Mouse (Mus musculus) kidney, adult 18-20 months (tissue): Measurements from ENCODE around the gene Rpusd4.

ENCODE experiments used
- DNase-seq: peaks from one replicate; pipeline ENCODE4 v3.0.0; 2021

Gene Rpusd4

GRCm38 (mm10) chr9:35267146-35267975 is at the start of gene Rpusd4, which contains the start of gene Fam118b:
TSS of gene Rpusd4 (plus strand) at chr9:35267865.
TSS of gene Fam118b (minus strand) at chr9:35267805.
- peak; percentile 91 for DNase-seq

DNA sequence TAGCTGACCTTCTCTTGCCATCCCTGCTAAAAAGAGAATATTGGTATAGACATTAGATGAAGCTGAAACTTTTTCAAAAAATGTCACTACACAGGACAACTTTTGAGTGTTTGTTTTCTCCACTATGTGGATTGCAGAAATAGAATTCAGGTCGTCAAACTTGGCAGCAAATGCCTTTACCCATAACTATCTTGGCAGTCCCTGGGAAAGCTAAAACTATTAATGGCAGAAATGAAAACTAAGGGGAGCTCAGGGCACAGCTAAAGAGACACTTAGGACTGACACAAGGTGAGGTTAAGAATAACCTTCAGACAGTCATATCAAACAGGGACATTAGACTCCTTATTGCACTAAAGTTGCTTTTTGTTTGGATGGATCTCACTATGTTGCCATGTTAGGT is 49.7 kb upstream of the Rpusd4 start:
- DNase-seq = no peak

DNA sequence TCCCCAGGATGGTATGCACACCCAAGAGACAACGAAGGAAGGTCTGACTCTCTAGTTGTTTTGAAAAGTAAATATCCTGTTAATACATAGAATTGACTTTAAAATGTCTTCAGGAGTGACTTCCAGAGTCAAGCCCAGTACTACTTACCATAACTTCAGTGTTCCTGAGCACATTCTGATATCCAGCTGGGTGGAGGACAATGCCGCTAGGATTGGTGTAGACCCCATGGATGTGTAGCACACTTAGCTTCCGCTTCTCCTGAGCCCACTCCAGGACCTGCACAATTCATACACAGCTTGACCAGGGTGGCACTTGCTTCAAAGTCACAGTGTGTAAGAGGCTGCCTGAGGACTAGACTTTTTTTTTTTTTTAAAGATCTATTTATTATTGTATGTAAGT is 44.2 kb upstream of the Rpusd4 start:
- DNase-seq = no peak

DNA sequence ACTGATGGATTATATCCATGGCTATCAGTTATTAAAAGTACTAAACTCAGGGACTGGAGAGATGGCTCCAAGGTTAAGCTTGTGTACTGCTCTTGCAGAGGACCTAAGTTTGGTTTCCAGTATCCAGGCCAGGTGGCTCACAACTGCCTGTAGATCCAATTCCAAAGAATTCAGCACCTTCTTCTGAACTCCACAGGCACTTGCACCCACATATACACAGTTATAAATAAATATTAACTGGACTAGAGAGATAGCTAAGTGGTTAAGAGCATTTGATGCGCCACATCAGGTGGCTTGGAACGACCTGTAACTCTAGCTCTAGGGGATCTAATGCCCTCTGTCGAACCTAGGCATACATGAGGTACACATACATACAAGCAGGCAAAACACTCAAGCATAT is 39.0 kb upstream of the Rpusd4 start:
- no peak for DNase-seq

DNA sequence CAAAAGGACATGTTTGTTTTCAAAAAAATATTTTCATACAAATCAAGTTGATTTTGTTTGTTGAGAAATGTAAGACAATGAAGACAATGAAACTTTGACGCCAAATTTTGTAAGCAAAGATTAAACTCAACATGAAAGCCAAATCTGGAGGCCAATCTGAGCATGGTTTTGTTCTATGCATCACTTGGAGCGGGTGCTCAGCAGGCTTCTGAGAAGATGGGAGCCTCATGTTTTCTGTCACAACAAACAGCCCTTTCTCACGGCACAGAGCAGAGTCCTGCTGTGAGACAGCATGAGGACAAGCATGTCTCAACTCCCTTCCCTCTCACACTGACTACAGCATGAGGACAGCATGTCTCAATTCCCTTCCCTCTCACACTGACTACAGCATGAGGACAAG is 31.7 kb upstream of the Rpusd4 start:
- DNase-seq = no peak

GRCm38 (mm10) chr9:35238371-35238770 is 29.3 kb upstream of the Rpusd4 start:
- no peak for DNase-seq

DNA sequence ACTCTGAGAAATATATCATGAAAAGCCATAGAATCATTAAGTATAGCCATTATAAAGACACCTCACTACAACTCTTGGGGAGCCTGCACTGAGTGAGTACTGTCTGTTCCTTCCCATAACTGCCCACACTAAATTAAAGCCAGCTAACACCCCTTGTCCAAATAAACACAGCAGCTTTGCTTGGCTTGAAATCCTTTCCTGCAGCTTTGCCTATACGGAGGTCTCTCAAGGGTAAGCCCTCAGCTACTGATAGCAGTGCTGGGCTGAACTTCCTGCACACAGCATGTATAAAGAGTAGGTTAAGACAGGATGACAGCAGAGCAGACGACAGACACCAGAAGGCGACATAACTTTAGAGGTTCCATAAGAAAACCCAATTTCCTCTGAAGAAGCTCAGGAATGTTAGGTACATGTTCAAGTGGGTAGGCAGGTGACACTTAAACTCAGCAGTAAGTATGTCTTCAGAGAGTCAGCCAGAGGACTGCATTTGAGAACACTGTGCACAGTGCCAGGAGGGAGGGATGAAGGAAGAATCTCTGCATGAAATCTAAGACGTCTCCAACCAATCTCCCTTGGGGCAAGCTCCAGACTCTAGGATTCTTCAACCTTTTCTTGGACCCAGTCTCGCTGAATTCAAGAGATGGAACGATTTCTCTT is 28.6 kb upstream of the Rpusd4 start:
- no peak for DNase-seq

GRCm38 (mm10) chr9:35239734-35240133 is 27.9 kb upstream of the Rpusd4 start:
- DNase-seq = no peak

- DNase-seq = no peak
Measured at GRCm38 (mm10) chr9:35247405-35247804, 20.3 kb upstream of the Rpusd4 start.

GRCm38 (mm10) chr9:35249476-35249875 is 18.2 kb upstream of the Rpusd4 start:
- no peak for DNase-seq

- no peak for DNase-seq
Measured at GRCm38 (mm10) chr9:35257365-35257764, 10.3 kb upstream of the Rpusd4 start.

GRCm38 (mm10) chr9:35262418-35262817 is 5.2 kb upstream of the Rpusd4 start:
- DNase-seq = no peak

DNA sequence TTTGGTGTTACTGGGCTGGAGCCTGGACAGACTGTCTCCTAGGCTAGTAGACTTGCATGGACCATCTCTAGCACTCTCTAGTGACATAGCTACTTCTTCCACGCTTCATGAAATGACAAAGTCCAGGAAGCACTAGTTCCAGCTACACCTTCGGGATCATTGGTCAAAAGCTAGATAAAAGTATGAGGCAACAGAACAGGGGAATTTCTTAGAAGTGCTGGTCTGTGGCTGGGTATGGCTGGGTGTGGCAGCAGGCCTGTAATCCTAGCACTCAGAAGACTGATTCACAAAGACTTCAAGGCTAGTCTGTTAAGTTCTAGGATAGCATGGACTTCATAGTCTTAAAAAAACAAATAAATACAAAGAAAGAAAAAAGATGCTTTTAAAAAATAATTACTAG is 4.2 kb upstream of the Rpusd4 start:
- DNase-seq = no peak

DNA sequence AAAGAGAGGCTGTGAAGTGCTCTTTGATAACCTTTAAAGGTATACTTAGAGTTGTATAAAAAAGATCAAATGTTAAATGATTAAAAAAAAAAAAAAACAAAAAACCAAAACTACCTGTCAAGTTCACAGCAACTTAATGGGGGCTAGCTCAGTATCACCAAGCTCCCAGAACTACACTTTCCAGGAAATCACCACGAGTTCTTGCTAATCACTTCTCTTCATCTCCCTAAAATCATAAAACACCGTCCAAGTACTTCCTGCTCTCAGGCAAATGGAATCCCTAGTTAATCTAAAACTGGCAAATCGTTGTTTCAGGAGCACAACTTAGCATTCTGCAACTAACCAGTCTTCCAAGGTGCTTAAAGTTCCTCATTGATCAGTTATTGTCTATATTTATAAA is 3.2 kb upstream of the Rpusd4 start:
- DNase-seq = no peak

GRCm38 (mm10) chr9:35267976-35268715 is 481 bp downstream of the Rpusd4 start:
- DNase-seq = no peak

GRCm38 (mm10) chr9:35277855-35278365 is 10.2 kb downstream of the Rpusd4 start:
- no peak for DNase-seq

- no peak for DNase-seq
Measured at GRCm38 (mm10) chr9:35278451-35278850, 10.8 kb downstream of the Rpusd4 start.

DNA sequence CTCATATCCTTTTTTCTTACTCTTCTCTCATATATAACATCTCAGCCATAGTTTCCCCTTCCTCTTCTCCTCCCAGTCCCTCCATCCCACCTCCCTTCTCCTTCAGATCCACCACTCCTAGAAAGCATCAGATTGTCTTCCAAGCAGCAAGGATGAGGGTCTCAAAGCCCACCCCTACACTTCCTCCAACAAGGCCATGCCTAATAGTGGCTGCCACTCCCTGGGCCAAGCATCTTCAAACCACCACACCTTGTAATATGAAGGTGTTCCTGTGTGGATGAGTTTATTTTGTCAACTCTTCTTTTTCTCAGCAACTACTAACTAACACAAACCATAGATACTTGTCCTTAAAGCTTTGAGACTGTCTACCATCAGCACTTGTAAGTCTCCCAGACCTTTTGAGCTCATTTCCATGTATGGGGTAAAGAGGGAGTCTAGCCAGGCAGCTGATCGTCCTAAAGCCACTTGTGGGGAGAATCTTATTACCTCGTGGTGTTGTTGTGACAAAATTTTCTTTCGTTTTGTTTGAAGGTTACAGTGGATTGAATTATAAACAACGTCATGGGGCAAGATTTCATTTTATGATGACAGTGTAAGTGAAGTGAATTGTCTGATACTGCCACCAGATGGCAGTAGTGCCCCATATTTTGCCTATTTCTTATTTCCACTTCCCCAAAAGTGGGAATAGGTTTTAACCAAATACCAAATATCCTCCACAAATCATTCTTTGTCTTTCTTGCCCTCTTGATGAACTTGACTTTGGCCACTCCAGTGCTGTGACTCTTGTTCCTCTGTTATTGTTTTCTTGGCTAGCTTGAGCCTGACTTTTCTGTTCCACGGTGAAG is 14.6 kb downstream of the Rpusd4 start:
- peak; percentile 57 for DNase-seq

DNA sequence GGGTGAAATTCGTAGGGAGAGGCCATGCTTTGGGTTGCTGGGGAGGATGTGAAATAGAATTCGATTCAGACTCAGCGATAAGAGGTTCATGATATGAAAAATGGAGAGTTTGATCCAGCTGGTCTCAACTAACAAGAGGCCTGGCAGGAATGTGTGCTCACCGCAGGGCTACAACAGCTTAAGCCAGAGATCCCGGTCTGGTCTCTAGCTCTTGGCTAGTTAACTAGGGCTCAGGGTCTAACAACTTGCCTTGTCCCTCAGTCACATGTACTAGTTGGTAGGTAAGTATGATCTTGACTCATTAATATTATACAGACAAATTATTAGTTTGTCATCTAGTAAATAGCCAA is 15.2 kb downstream of the Rpusd4 start:
- no peak for DNase-seq

GRCm38 (mm10) chr9:35283415-35284069 is 15.9 kb downstream of the Rpusd4 start:
- no peak for DNase-seq

DNA sequence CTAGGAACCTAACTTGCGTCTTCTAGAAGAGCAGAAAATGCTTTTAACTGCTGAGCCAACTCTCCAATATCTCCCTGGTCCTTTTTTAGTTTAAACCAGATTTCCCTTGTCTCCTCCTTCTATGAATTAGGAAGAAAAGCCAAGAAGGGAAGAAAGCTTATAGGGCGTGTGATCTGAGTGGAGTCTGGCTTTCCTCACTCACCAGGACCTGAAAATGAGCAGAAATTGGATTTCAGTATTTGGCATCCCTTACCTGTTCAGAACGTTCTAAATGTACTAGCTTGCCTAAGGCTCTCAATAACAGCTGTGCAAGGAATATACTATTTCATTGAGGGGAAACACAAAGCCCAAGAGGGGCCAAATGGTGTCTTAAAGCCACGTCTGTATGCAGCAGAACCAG is 16.7 kb downstream of the Rpusd4 start:
- DNase-seq = no peak

DNA sequence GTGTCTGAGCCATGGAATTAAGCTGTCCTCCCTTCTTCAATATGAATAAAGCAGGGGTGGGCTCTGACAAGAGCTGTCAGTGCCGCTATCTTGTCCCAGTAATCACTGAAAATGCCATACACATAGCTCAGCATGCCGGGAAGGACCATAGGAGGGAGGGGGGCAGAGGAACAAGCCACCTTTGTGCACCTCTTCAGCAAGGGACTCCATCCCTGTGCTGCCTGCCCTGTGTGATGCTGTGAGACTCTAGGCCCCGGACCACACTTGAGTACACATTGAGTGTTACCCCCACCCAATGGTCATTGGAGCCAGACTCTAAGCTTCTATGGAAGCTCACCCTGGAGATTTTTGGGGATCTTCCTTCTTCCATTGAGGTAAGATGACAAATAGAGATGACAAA is 18.7 kb downstream of the Rpusd4 start:
- no peak for DNase-seq
